Mouse (Mus musculus) retina, postnatal 7 days (tissue): Measurements from ENCODE around the gene Abca15.
"Not testable (repeated sequence)": the region's sequence is repeated elsewhere in the genome, so short reads cannot be mapped to it uniquely, and the experiment has no call there.

Experiments used
- DNase-seq: peaks from one replicate; pipeline ENCODE4 v3.0.0-alpha.2; 2012; ENCODE audit warnings: low read depth, low spot score

Gene Abca15

GRCm38 (mm10) chr7:120328087-120328793 lies at the start of gene Abca15:
Gene Abca15, plus strand, starts transcription at chr7:120328670.
- no peak for DNase-seq

DNA sequence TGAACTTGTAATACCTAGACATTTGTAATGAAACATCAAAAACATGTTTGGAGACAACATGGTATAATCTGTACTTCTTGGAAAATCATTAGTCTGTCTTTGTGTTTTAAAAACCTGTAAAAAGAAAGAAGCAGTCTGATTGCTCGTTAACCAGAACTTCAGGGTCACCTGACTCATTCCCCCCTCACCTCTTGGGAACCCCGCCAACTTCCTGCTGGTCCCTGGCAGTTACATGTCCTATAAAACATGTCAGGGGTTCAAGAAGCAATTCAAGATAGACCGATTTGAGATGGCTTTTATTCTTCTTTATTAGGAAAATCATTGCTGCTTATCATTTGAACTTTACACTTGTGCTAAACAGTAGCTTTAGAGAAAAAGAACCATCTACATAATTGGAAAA lies 43.2 kb upstream of the Abca15 start:
- no peak for DNase-seq

DNA sequence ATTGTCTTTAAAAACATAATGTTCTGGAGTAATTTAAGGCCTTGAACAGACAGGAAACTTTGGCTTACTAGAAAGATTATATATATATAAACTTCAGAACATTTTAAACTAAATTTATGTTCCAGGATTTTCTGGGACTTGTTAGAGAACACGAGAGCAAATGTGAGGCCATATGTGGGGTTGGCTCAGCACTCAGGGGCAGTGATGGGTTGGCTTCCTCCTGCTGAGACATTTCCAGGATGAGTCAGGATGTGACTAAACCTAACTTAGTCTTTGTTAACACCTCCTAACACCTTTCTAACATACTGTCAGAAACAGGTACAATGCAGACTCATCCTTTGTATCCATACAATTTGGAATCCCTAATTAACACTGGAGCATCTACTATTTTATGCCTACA lies 12.4 kb upstream of the Abca15 start:
- DNase-seq: no peak

DNA sequence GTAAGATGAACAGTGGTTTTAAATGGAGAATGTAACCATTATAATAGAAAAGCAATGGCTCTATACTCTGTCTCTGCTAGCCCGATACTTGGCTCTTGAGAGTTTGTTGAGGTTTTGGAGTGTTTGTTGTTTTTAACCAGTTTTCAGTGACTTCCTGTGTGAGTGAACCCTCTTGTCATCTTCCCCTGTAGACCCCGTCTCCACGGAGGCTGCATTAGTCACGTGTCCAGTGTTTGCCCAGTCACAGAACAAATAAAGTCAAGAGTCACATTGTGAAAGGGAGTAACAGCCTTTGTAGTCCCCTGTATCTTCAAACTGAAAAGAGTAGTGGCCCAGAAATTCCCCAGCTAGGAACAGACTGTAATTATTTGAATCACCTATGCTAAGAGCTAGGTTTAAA lies 5.5 kb upstream of the Abca15 start:
- DNase-seq: no peak

GRCm38 (mm10) chr7:120325911-120326310 lies 2.6 kb upstream of the Abca15 start:
- not testable (repeated sequence) for DNase-seq

DNA sequence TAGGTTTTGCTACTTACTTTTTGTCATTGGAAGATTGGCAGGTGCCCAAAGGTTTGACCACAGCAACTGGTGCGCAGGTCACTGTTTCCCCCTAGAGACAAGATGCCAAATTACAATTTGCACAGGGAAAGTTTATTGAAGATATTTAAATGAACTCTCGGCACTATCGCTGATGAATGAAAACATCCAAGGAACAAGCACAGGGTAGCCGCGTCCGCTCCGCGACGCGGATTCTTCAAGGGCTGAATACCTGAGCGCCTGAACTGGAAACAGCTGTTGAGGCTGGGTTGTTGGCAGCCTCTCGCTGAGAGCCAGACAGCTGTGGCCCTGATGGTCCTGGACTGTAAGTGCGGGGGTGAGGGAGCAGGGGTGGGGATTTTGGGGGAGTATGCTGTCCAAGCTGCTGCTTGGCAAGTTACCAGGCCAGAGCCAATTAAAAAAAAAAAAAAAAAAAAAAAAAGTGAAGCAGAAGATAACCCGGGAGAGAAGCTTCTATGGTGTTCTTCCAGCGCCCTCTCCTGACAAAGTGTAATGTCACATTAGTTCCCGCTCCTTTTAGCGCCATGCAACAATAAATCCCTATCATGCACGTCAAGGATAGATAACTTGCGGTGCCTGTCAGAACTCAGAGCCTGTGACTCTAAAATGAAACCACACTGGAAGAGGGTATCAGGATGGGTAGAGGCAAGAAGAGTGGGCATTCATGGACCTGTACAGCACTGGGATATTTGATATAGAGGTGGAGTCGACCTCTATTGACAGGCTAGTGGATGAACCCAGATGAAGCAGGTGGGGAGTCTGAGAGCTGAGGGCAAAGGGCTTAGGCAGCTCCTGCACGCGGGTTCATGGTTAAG lies 1.0 kb upstream of the Abca15 start:
- peak; percentile 31 for DNase-seq

GRCm38 (mm10) chr7:120361159-120361558 lies 32.7 kb downstream of the Abca15 start:
- no peak for DNase-seq

DNA sequence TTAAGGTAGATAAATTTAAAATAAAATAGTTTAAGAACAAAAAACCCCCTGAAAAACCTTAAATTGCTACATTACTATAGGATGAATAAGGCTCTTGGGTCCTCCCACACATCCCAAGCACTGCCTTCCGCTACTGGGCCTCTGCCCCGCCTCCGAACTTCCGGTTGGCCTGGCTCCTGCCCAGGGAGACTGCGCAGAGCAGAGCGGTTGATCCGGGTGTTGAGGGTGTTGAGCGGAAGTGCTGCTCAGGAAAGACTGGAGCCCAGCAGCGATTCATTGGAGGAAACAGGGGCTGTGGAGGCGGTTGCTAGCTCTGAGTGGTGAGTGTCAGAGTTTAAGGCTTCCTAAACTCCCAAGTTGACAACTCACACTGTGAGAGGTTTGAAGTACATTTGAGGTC lies 81.0 kb downstream of the Abca15 start, which contains the start of gene Abca16:
Abca16 (plus strand) TSS at position 201 of the 400 bp plus-strand sequence.
- DNase-seq: no peak

DNA sequence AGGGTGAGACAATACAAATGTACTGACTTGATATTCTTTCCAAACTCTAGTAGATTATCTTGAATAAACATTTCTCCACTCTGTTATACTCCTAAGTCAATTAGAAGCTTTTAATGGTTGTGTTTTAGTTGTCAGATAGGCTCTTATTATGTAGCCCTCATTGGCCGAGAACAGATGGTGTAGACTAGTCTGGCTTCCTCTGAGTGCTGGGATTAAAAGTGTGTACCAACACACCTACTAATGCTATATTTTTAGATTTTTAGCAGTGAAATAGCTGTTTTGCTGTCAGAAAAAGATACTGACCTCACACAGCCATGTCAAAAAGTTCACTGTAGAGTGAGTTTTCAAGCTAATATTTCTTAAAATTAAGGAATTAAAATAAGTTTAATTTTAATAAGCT lies 83.9 kb downstream of the Abca15 start:
- DNase-seq: no peak

DNA sequence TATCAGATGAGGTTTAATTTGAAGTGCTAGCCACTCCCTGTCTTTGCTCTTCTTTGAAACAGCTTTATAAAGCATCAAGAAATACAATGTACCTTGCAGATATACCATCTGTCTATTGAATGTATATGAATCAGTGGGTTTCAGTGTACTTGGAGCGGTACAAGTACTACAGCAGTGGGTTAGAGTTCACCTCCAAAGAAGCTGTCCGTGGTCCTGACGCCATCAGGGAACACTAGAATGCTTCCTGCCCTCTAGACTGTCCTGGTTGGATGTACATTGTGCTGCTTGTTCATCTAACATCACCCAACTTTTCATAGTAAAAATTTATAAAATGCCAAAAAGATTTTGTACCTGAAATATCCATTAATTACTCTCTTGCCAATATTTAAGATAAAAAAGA lies 98.2 kb downstream of the Abca15 start:
- no peak for DNase-seq

DNA sequence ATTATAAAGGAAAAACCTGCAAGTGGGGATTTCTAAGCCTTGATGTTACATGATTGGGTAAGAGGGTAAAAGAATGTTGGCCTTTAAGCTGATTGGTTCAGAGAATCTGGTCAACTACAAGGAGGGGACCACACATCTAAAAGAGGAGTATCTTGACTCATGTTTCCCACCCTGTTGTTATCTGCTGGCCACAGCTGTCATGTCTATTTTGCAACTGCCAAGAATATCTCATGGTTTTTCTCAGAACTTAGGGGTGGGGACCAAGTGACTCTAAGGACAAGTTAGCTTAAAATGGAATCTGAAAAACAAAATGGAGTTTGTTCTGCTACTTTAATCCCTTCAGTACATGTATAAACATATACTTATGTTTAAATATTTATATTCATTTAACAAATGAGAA lies 103.0 kb downstream of the Abca15 start:
- DNase-seq: no peak
